Mouse (Mus musculus): Measurements from ENCODE around the gene Pih1d1. TPM values are rescaled to one million over a fixed set of nuclear protein-coding genes. Genes with fewer than 3 reads are reported as not detected.

The Pih1d1 gene
- polyA plus RNA-seq, 1 experiment from 2014 or later = 91.0 TPM

DNA sequence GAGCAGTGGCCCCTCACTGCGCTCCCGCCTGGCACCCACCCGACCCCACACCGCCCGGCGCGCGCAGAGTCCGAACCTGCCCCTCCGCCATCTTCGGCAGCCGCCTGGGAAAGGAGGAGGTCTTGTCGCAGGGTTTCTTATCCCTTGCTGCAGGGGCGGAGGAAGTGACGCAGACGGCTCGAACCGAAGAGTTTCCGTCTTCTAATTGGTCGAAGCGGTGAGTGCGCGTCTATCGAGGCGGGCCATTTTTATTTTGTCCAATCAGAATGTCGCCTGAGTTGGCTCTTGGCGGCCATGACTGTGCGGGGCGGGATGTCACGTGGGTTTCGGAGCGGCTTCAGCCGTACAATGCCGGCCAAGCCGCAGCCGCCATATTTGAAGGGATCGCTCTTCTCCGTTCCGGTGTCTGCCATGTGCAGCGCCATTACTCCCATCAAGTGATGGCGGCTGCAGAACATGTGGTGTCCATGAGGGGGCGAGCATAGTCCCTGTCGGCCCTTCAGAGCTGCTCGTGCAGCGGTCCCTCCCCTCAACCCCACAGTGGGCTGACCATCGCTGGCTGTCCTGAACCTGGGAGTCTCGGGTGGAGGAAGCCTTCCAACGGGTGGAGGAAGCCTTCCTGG is 25.4 kb upstream of the Pih1d1 start, which contains the start of gene Rpl13a:
Gene Rpl13a, minus strand, starts transcription at position 138 of the 623 bp plus-strand sequence.
- H3K27me3 ChIP-seq = peaks cover 4% of the 10 kb centered on the region; the same call in 1 of the 2 replicates
- under 1% methylated on average over 48 of the region's 48 CpGs for WGBS
- H3K27ac ChIP-seq = peak within 1 kb of the TSS; percentile 92
- H3K4me1 ChIP-seq = peaks cover 34% of the 10 kb centered on the region
- H3K4me2 ChIP-seq (replicated peaks) = peak within 1 kb of the TSS; percentile 97
- peaks cover 26% of the 10 kb centered on the region for H3K36me3 ChIP-seq
- ATAC-seq (ENCODE audit: low FRiP score) = peak; percentile 94
- H3K9ac ChIP-seq = peak within 1 kb of the TSS; percentile 98
- no peaks in the 10 kb centered on the region for H3K9me3 ChIP-seq (replicated peaks)
- H3K4me3 ChIP-seq = peak within 1 kb of the TSS; percentile 87

DNA sequence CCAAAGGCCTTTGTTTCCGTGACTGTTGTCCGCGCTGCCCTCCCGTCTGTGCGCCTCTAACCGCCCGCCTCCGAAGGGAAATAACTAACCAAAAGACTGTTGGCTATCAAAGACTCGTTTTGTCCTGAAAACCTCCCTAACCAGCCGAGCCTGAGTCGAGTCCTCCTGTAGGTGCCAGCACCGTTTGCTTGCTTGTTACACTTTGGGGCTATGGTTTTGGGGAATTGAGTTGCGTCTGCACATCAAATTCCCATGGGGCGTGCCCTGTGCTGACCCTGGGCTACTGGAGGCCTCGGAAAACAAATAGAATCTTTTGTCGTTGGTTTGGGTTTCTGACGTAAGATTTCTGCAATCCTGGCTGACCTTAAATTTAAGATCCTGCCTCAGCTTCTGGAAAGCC is 24.8 kb upstream of the Pih1d1 start:
- Histone ChIP-seq H3K9ac (peak overlapping the region; percentile 69), H3K27ac (peak overlapping the region; percentile 92), H3K4me2 (replicated peaks) (peak overlapping the region; percentile 60), H3K9me3 (replicated peaks) (no peaks in the 10 kb centered on the region), H3K4me1 (peaks cover 34% of the 10 kb centered on the region), H3K27me3 (peaks cover 4% of the 10 kb centered on the region; the same call in 1 of the 2 replicates), H3K4me3 (peak overlapping the region; percentile 87), H3K36me3 (peaks cover 26% of the 10 kb centered on the region)
- WGBS = under 1% methylated on average over 17 of the region's 17 CpGs
- ATAC-seq (ENCODE audit: low FRiP score) = no peak

DNA sequence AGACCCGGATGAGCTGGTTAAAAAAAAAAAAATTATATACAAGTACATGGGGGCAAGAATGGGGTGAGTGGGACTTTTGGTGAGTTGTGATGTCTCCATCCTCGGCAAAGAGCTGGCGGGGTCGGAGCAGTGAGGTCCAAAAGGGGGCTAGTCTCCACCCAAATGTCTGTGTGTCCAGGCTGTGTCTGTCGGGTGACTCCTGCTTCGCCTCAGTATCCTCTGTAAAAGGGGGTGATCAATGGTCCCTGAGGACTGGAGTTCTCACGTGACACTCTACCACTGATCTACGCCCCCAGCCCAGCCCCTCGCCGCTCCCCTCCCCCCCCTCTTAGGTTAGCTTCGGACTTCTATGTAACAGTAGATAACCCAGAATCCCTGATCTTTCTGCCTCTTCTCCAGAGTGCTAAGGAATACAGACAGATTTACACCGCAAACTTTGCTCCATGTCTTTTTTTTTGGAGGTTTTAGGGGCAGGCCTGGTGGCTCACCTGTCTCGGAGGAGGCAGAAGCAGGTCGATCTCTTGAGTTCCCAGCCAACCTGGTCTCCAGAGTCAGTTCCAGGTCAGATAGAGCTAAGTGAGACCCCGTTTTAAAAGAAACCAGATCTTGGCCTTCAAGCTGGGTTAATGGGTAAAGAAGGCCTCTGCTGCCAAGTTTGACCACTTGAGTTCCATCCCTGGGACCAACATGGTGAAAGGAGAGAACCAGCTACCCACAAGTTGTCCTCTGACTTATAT is 24.2 kb upstream of the Pih1d1 start:
- no peak for ATAC-seq (ENCODE audit: low FRiP score)
- Histone ChIP-seq H3K4me2 (replicated peaks) (peak overlapping the region; percentile 60), H3K27ac (peak overlapping the region; percentile 92; the same call in 1 of the 2 replicates), H3K4me1 (peaks cover 30% of the 10 kb centered on the region), H3K36me3 (peaks cover 25% of the 10 kb centered on the region), H3K27me3 (peaks cover 7% of the 10 kb centered on the region; the same call in 1 of the 2 replicates), H3K9ac (peak overlapping the region; percentile 69; the same call in 1 of the 2 replicates), H3K4me3 (peak overlapping the region; percentile 87), H3K9me3 (replicated peaks) (no peaks in the 10 kb centered on the region)
- WGBS = 54% methylated on average over 15 of the region's 15 CpGs

DNA sequence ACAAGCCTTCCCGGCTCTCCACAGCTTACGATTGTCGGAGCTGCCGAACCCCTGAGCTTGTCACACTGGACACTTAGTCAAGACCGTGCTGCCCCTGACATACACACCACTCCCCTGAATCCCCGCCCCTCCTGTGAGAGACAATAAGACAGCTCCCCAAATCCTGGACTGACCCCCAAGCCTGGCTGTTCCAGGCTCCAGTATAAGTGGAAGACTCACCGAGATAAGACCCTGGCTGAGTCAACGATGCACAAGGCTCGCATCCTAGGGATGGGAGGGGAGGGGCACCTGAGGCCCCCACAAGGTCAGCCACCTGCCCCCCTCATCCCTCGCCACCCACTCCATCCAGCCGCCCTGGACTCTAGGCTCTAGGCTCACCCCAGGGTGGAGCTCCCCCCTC is 22.3 kb upstream of the Pih1d1 start:
- 72% methylated on average over 11 of the region's 11 CpGs for WGBS

DNA sequence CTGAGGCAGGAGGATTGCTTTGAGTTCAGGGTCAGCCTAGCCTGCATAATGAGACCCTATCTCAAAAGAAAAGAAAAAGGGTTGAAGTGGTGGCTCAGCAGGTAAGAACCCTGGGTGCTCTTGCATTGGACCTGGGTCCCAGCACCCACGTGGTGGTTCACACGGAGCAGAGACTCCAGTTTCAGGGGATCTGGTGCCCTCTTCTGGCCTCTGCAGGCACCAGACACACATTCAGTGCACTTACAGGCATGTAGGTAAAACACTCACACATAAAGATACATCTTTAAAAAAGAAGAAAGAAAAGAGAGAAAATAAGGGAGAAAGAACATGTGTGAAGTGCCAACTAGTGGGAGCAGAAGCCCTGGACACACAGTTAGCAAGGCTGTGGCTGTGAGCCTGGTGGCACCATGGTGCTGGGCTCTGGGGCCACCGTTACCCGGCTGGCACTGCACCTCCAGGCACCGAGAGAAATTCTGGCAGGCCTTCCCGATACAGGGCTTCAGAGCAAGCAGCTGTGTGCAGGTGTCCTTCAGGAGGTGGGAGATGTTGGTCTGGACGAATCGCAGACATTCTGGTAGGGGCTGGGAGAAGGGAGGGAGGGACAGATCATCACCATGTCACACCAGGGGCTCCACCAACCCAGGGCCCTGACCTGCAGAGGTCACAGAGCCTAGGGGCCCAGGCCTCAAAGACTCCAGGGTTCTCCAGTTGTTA is 20.5 kb upstream of the Pih1d1 start:
- Histone ChIP-seq H3K4me1 (peaks cover 22% of the 10 kb centered on the region), H3K36me3 (no peaks in the 10 kb centered on the region), H3K27ac (no peak overlapping the region), H3K9ac (no peak overlapping the region), H3K27me3 (peaks cover 30% of the 10 kb centered on the region), H3K4me2 (replicated peaks) (no peak overlapping the region), H3K4me3 (no peak overlapping the region), H3K9me3 (replicated peaks) (no peaks in the 10 kb centered on the region)
- ATAC-seq (ENCODE audit: low FRiP score) = no peak
- WGBS = 80% methylated on average over 8 of the region's 8 CpGs

More for the DNA sequence above, 22.3 kb upstream of the Pih1d1 start:
- H3K9ac ChIP-seq = no peak overlapping the region
- H3K4me1 ChIP-seq = peaks cover 32% of the 10 kb centered on the region
- H3K4me2 ChIP-seq (replicated peaks) = no peak overlapping the region
- H3K36me3 ChIP-seq = peaks cover 6% of the 10 kb centered on the region
- H3K27ac ChIP-seq = no peak overlapping the region
- peaks cover 22% of the 10 kb centered on the region for H3K27me3 ChIP-seq
- H3K9me3 ChIP-seq (replicated peaks) = no peaks in the 10 kb centered on the region
- ATAC-seq (ENCODE audit: low FRiP score) = no peak
- no peak overlapping the region for H3K4me3 ChIP-seq

DNA sequence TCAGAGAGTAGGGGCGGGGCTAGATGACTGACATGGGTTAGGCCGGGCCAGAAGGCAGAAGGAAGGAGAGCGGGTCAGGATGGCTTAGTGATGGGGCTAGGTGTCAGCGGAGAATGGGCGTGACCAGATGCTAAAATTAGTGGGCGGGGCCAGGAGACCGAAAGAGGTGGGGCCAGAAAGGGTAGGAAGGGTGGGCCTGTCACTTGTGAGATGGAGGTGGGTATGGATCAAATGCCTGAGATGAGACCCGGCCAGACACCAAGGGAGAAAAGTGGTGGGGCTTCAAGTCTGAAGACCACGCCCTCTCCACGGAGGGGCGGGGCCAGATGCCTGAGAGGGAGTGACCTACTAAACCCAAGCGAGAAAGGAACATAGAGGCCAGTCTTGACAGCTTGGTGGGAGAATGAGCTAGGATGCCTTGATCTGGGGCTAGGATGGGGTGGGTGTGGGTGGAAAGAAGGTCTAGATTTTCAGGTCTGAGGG is 19.5 kb upstream of the Pih1d1 start:
- H3K27me3 ChIP-seq = peaks cover 30% of the 10 kb centered on the region
- no peak overlapping the region for H3K4me3 ChIP-seq
- no peak for ATAC-seq (ENCODE audit: low FRiP score)
- no peaks in the 10 kb centered on the region for H3K36me3 ChIP-seq
- no peak overlapping the region for H3K4me2 ChIP-seq (replicated peaks)
- no peak overlapping the region for H3K9ac ChIP-seq
- peaks cover 18% of the 10 kb centered on the region for H3K4me1 ChIP-seq
- H3K27ac ChIP-seq = no peak overlapping the region
- WGBS = 9% methylated on average over 12 of the region's 12 CpGs
- H3K9me3 ChIP-seq (replicated peaks) = no peaks in the 10 kb centered on the region

- ATAC-seq (ENCODE audit: low FRiP score) = no peak
- peak overlapping the region; percentile 43; the same call in 1 of the 2 replicates for H3K4me3 ChIP-seq
- peaks cover 13% of the 10 kb centered on the region for H3K4me1 ChIP-seq
- H3K9ac ChIP-seq = no peak overlapping the region
- H3K9me3 ChIP-seq (replicated peaks) = no peaks in the 10 kb centered on the region
- H3K4me2 ChIP-seq (replicated peaks) = peak overlapping the region; percentile 71; the same call in 1 of the 2 replicates
- peaks cover 30% of the 10 kb centered on the region for H3K27me3 ChIP-seq
- H3K27ac ChIP-seq = no peak overlapping the region
- WGBS = 71% methylated on average over 3 of the region's 3 CpGs
- no peaks in the 10 kb centered on the region for H3K36me3 ChIP-seq
Measured at GRCm38 (mm10) chr7:45135370-45135769, 18.7 kb upstream of the Pih1d1 start.

- WGBS = 4% methylated on average over 29 of the region's 29 CpGs
- Histone ChIP-seq H3K4me1 (peaks cover 13% of the 10 kb centered on the region), H3K4me2 (replicated peaks) (peak within 1 kb of the TSS; percentile 71), H3K4me3 (peak within 1 kb of the TSS; percentile 43), H3K36me3 (no peaks in the 10 kb centered on the region), H3K27ac (0 out of 2 replicates have a peak within 1 kb of the TSS, but pooled peaks have one; percentile 12), H3K9ac (peak within 1 kb of the TSS; percentile 62), H3K9me3 (replicated peaks) (no peaks in the 10 kb centered on the region), H3K27me3 (peaks cover 30% of the 10 kb centered on the region)
- peak; percentile 74 for ATAC-seq (ENCODE audit: low FRiP score)
Measured at GRCm38 (mm10) chr7:45135993-45136567, 18.0 kb upstream of the Pih1d1 start, which contains the start of the genes Gm45713 and Flt3l. TSS of gene Gm45713 (minus strand) at chr7:45136231. TSS of gene Flt3l (minus strand) at chr7:45136432.

GRCm38 (mm10) chr7:45137171-45138006 is 16.7 kb upstream of the Pih1d1 start:
- no peak overlapping the region for H3K4me3 ChIP-seq
- no peaks in the 10 kb centered on the region for H3K9me3 ChIP-seq (replicated peaks)
- peaks cover 13% of the 10 kb centered on the region for H3K4me1 ChIP-seq
- H3K27ac ChIP-seq = 0 out of 2 replicates have a peak overlapping the region, but pooled peaks have one; percentile 12
- no peak overlapping the region for H3K4me2 ChIP-seq (replicated peaks)
- no peak for ATAC-seq (ENCODE audit: low FRiP score)
- 86% methylated on average over 12 of the region's 12 CpGs for WGBS
- H3K36me3 ChIP-seq = peaks cover 6% of the 10 kb centered on the region; the same call in 1 of the 2 replicates
- H3K9ac ChIP-seq = no peak overlapping the region
- peaks cover 26% of the 10 kb centered on the region for H3K27me3 ChIP-seq

- 73% methylated on average over 1 of the region's 1 CpGs for WGBS
- Histone ChIP-seq H3K4me3 (no peak overlapping the region), H3K9me3 (replicated peaks) (no peaks in the 10 kb centered on the region), H3K9ac (no peak overlapping the region), H3K27ac (no peak overlapping the region), H3K27me3 (peaks cover 26% of the 10 kb centered on the region), H3K4me2 (replicated peaks) (no peak overlapping the region), H3K36me3 (peaks cover 16% of the 10 kb centered on the region; the same call in 1 of the 2 replicates), H3K4me1 (peaks cover 13% of the 10 kb centered on the region)
- ATAC-seq (ENCODE audit: low FRiP score) = no peak
Measured at GRCm38 (mm10) chr7:45138403-45138802, 15.7 kb upstream of the Pih1d1 start.

All from hindbrain, embryonic 12.5 days (tissue).